In genomic region chr8:111718937-111719336, GRCm38 (mm10) we compare ENCODE assay signal across 12 mouse cellular contexts. TPM values are rescaled to one million over a fixed set of nuclear protein-coding genes. Genes with fewer than 3 reads are reported as not detected.
DNase-seq lines count a peak whose midpoint lies in the region; ATAC-seq and TF ChIP-seq lines count a peak whose summit lies in the region.
"Had no signal": no experiment of that assay in that cellular context is flagged by ENCODE, and none has a peak within 500 bp of the region (broad histone marks: within the 10 kb centered on the region; RNA-seq: fewer than 3 reads in every experiment).

No protein-coding gene starts in this region.

- DNase-seq in forebrain, embryonic 11.5 days (ENCODE audit: low spot score): no peak
- DNase-seq in left cerebral cortex, adult 2 months (ENCODE audit: extremely low spot score in 1 of 2, low spot score in 2 of 2): no peak
- DNase-seq in left cerebral cortex, postnatal 10 days (ENCODE audit: extremely low spot score in 1 of 2, low spot score in 2 of 2): no peak
- DNase-seq in right cerebral cortex, postnatal 4 days: no peak
- no peak for DNase-seq in left cerebral cortex, postnatal 25 days (ENCODE audit: low spot score in 2 of 2)
- DNase-seq: embryo, embryonic 11 days; gastrocnemius, postnatal 25 days; lung, postnatal 36 days had no signal

- no peak overlapping the region for H3ac ChIP-seq in myocyte (ENCODE audit: control insufficient read depth, insufficient read length)

- TF ChIP-seq POLR2A in myocyte (IDR thresholded peaks at IDR 0.05; ENCODE audit: insufficient read length, low read depth): no peak

- no peaks in the 10 kb centered on the region for H3K9me3 ChIP-seq in forebrain, embryonic 12.5 days
- H3K9me3 ChIP-seq in forebrain, embryonic 11.5 days (ENCODE audit: control insufficient read depth, low read length): no peaks in the 10 kb centered on the region
- H3K9me3 ChIP-seq in hindbrain, embryonic 15.5 days: no peaks in the 10 kb centered on the region

- intact Hi-C loops in left cerebral cortex, adult 2 months (cut with DNase I): no loop called here
- intact Hi-C loops in left cerebral cortex, postnatal 10 days (cut with DNase I): no loop called here
- intact Hi-C loops in left cerebral cortex, postnatal 25 days (cut with DNase I): no loop called here

- no peak overlapping the region for H3K4me3 ChIP-seq in forebrain, embryonic 12.5 days (replicated peaks)
- no peak overlapping the region for H3K4me3 ChIP-seq in forebrain, embryonic 11.5 days (ENCODE audit: low read depth, low read length)
- H3K4me3 ChIP-seq in left cerebral cortex, adult 2 months: no peak overlapping the region
- no peak overlapping the region for H3K4me3 ChIP-seq in hindbrain, embryonic 15.5 days
- H3K4me3 ChIP-seq in myocyte: no peak overlapping the region

- H3K79me2 ChIP-seq in myocyte (ENCODE audit: control insufficient read depth, insufficient read depth): peaks cover 77% of the 10 kb centered on the region

- ATAC-seq in forebrain, embryonic 12.5 days (ENCODE audit: low FRiP score): no peak
- ATAC-seq in forebrain, embryonic 11.5 days (replicated peaks; ENCODE audit: low FRiP score): no peak
- ATAC-seq in hindbrain, embryonic 15.5 days (ENCODE audit: low FRiP score, low read depth): no peak

- no peak overlapping the region for H3K9ac ChIP-seq in forebrain, embryonic 12.5 days
- H3K9ac ChIP-seq in forebrain, embryonic 11.5 days (ENCODE audit: low read length): no peak overlapping the region
- no peak overlapping the region for H3K9ac ChIP-seq in hindbrain, embryonic 15.5 days

- 62% methylated on average over 5 of the region's 5 CpGs for WGBS in forebrain, embryonic 12.5 days
- WGBS in forebrain, embryonic 11.5 days: 69% methylated on average over 5 of the region's 5 CpGs
- WGBS in hindbrain, embryonic 15.5 days: 36% methylated on average over 5 of the region's 5 CpGs

- H3K36me3 ChIP-seq in forebrain, embryonic 12.5 days (replicated peaks): peaks cover 41% of the 10 kb centered on the region
- H3K36me3 ChIP-seq in forebrain, embryonic 11.5 days (ENCODE audit: control insufficient read depth, insufficient read depth, low read length): peaks cover 2% of the 10 kb centered on the region; the same call in 1 of the 2 replicates
- H3K36me3 ChIP-seq in hindbrain, embryonic 15.5 days: peaks cover 11% of the 10 kb centered on the region
- peaks cover 22% of the 10 kb centered on the region for H3K36me3 ChIP-seq in myocyte (ENCODE audit: control insufficient read depth, insufficient read depth)

- H3K4me2 ChIP-seq in forebrain, embryonic 12.5 days: no peak overlapping the region
- H3K4me2 ChIP-seq in forebrain, embryonic 11.5 days (ENCODE audit: low read depth, low read length, severe bottlenecking): no peak overlapping the region
- no peak overlapping the region for H3K4me2 ChIP-seq in hindbrain, embryonic 15.5 days
- H3K4me2 ChIP-seq in myocyte (ENCODE audit: low read depth): no peak overlapping the region

- H3K27me3 ChIP-seq in forebrain, embryonic 12.5 days: no peaks in the 10 kb centered on the region
- H3K27me3 ChIP-seq in forebrain, embryonic 11.5 days (ENCODE audit: control insufficient read depth, insufficient read depth, low read length): no peaks in the 10 kb centered on the region
- no peaks in the 10 kb centered on the region for H3K27me3 ChIP-seq in hindbrain, embryonic 15.5 days
- H3K27me3 ChIP-seq in myocyte (ENCODE audit: control insufficient read depth, insufficient read depth, insufficient read length): no peaks in the 10 kb centered on the region

- peaks cover 39% of the 10 kb centered on the region for H3K4me1 ChIP-seq in forebrain, embryonic 12.5 days
- H3K4me1 ChIP-seq in forebrain, embryonic 11.5 days (replicated peaks; ENCODE audit: control insufficient read depth, insufficient read depth, low read length): peaks cover 17% of the 10 kb centered on the region
- H3K4me1 ChIP-seq in hindbrain, embryonic 15.5 days (replicated peaks): peaks cover 35% of the 10 kb centered on the region

- H3K27ac ChIP-seq in forebrain, embryonic 12.5 days: peak overlapping the region; percentile 50; the same call in 1 of the 2 replicates
- H3K27ac ChIP-seq in forebrain, embryonic 11.5 days (ENCODE audit: low read depth, low read length): no peak overlapping the region
- H3K27ac ChIP-seq in left cerebral cortex, adult 2 months: peak overlapping the region; percentile 55; the same call in 1 of the 2 replicates
- 0 out of 2 replicates have a peak overlapping the region, but pooled peaks have one; percentile 26 for H3K27ac ChIP-seq in hindbrain, embryonic 15.5 days (replicated peaks)

- TF ChIP-seq CTCF in left cerebral cortex, adult 2 months (IDR thresholded peaks at IDR 0.05): no peak

TF ChIP-seq in myocyte, 11 proteins besides CTCF, POLR2A, EP300 and RAD21:
- TF ChIP-seq E2F4 (IDR thresholded peaks at IDR 0.05; ENCODE audit: insufficient read depth) (no peak), CEBPB (IDR thresholded peaks at IDR 0.05; ENCODE audit: insufficient read depth, poor library complexity, severe bottlenecking) (no peak), TCF3 (IDR thresholded peaks at IDR 0.05; ENCODE audit: insufficient read length, low read depth) (no peak), TCF12 (IDR thresholded peaks at IDR 0.05; ENCODE audit: insufficient read depth, poor library complexity, severe bottlenecking) (no peak), MYOG (IDR thresholded peaks at IDR 0.05; ENCODE audit: control insufficient read depth in 1 of 3, insufficient read depth in 1 of 3, insufficient read length in 2 of 3, low read depth in 2 of 3) (peak in 2 of 3 experiments; percentile 63 to 78), POLR2AphosphoS2 (IDR thresholded peaks at IDR 0.05; ENCODE audit: insufficient read length, low read depth) (peak; percentile 47), MAX (IDR thresholded peaks at IDR 0.05; ENCODE audit: low read depth) (no peak), REST (IDR thresholded peaks at IDR 0.05; ENCODE audit: insufficient read depth, insufficient read length) (no peak), MYOD1 (IDR thresholded peaks at IDR 0.05; ENCODE audit: control insufficient read depth in 1 of 3, insufficient read length in 2 of 3, low read depth in 2 of 3) (peak in 2 of 3 experiments; percentile 70 to 81)
TF ChIP-seq in myocyte: peak in this region for 3.

RNA-seq across cellular contexts. Expression of gene Bcar1, which starts 24.7 kb away (rescaled TPM):
- polyA plus RNA-seq in forebrain, embryonic 12.5 days (2016; fragmentation: Nextera tagmentation; extraction: Ambion mirVana): 44.0 and 45.6 TPM in 2 replicates
- 60.1 and 60.8 TPM in 2 replicates for polyA plus RNA-seq in forebrain, embryonic 11.5 days (2014; fragmentation: Nextera tagmentation; extraction: Ambion mirVana)
- 10 to 100 TPM; 49.3 to 54.2 TPM for total RNA-seq in left cerebral cortex, adult 2 months (2021)
- total RNA-seq in left cerebral cortex, postnatal 10 days (2021): 10 to 100 TPM; 46.6 to 48.1 TPM
- 46.5 and 54.2 TPM in 2 replicates for polyA plus RNA-seq in hindbrain, embryonic 15.5 days (2015; fragmentation: Nextera tagmentation; extraction: Ambion mirVana)
- polyA plus RNA-seq in myocyte (2012; fragmentation: generic; extraction: Trizol): 81.9 TPM
- total RNA-seq in left cerebral cortex, postnatal 25 days (2021): 10 to 100 TPM; 50.6 to 51.7 TPM

RNA-seq across cellular contexts. Expression of gene Ctrb1, which starts 28.1 kb away (rescaled TPM):
- polyA plus RNA-seq in forebrain, embryonic 12.5 days (2016; fragmentation: Nextera tagmentation; extraction: Ambion mirVana): not detected in 2 replicates
- not detected in 2 replicates for polyA plus RNA-seq in forebrain, embryonic 11.5 days (2014; fragmentation: Nextera tagmentation; extraction: Ambion mirVana)
- not detected for total RNA-seq in left cerebral cortex, adult 2 months (2021)
- total RNA-seq in left cerebral cortex, postnatal 10 days (2021): not detected
- 1.00 and 1.9 TPM in 2 replicates for polyA plus RNA-seq in hindbrain, embryonic 15.5 days (2015; fragmentation: Nextera tagmentation; extraction: Ambion mirVana)
- 85.4 TPM for polyA plus RNA-seq in myocyte (2012; fragmentation: generic; extraction: Trizol)
- total RNA-seq in left cerebral cortex, postnatal 25 days (2021): not detected
- total RNA-seq: gastrocnemius, postnatal 25 days had no signal
- polyA plus RNA-seq: stomach, embryonic 14.5 days had no signal

Comparison
In these comparisons a context has a peak if more than half of its experiments do, and no peak if none do; other contexts are left out.
1. RNA of gene Ctrb1, which starts 28.1 kb away (polyA plus RNA-seq): 85.4 TPM in myocyte (single experiment); 1.00 to 1.9 TPM in hindbrain, embryonic 15.5 days, not detected in forebrain, embryonic 12.5 days and not detected in forebrain, embryonic 11.5 days; every median in the first group is over 10 times any median in the second.